Comparison of ENCODE assay signal across 28 mouse cellular contexts in the genomic region with DNA sequence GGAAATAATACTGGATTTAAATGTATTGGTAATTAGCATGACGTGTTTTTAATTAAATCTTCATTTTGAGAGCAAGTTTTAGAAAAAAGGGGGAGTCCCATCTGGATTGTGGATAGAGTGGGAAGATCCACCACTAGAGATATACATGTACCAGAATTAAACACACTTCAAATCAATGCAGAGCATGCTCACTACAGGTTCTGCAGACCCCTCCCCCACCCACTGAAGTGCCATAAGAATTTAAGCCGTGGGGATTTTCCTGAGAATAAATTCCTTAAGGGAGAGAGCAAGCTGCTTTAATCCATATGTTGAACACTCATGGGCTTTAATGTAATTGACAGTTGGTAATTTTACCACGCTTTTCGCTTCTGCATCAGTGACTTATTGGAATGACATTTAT.
DNase-seq lines count a peak whose midpoint lies in the region; ATAC-seq lines count a peak whose summit lies in the region.
"Had no signal": no experiment of that assay in that cellular context is flagged by ENCODE, and none has a peak within 500 bp of the region (broad histone marks: within the 10 kb centered on the region; RNA-seq: fewer than 3 reads in every experiment).

No protein-coding gene starts in this region.

- H3K36me3 ChIP-seq in embryonic facial prominence, embryonic 11.5 days (replicated peaks; ENCODE audit: control insufficient read depth, insufficient read depth, low read depth, low read length): no peaks in the 10 kb centered on the region
- H3K36me3 ChIP-seq in embryonic facial prominence, embryonic 10.5 days (replicated peaks): no peaks in the 10 kb centered on the region
- no peaks in the 10 kb centered on the region for H3K36me3 ChIP-seq in hindbrain, embryonic 14.5 days (replicated peaks; ENCODE audit: control insufficient read depth, insufficient read depth)
- H3K36me3 ChIP-seq in hindbrain, embryonic 13.5 days: no peaks in the 10 kb centered on the region
- H3K36me3 ChIP-seq: embryonic facial prominence, embryonic 15.5 days; G1E; heart, embryonic 10.5 days; heart, embryonic 15.5 days; liver, embryonic 12.5 days; midbrain, embryonic 15.5 days; neural tube, embryonic 15.5 days had no signal

- H3K27ac ChIP-seq in embryonic facial prominence, embryonic 11.5 days (replicated peaks; ENCODE audit: low read depth, low read length): no peak overlapping the region
- no peak overlapping the region for H3K27ac ChIP-seq in embryonic facial prominence, embryonic 10.5 days (replicated peaks)
- no peak overlapping the region for H3K27ac ChIP-seq in hindbrain, embryonic 14.5 days
- no peak overlapping the region for H3K27ac ChIP-seq in hindbrain, embryonic 13.5 days
- H3K27ac ChIP-seq: embryonic facial prominence, embryonic 15.5 days; heart, embryonic 10.5 days; heart, embryonic 15.5 days; kidney, postnatal 0 days; liver, embryonic 12.5 days; macrophage; midbrain, embryonic 15.5 days; neural tube, embryonic 15.5 days had no signal

- WGBS in embryonic facial prominence, embryonic 11.5 days: 59% methylated on average over 4 of the region's 4 CpGs
- WGBS in embryonic facial prominence, embryonic 10.5 days: 69% methylated on average over 4 of the region's 4 CpGs
- WGBS in hindbrain, embryonic 14.5 days: 44% methylated on average over 4 of the region's 4 CpGs
- WGBS in hindbrain, embryonic 13.5 days: 61% methylated on average over 4 of the region's 4 CpGs

- H3K4me1 ChIP-seq in embryonic facial prominence, embryonic 11.5 days (ENCODE audit: control insufficient read depth, insufficient read depth, low read length): no peaks in the 10 kb centered on the region
- H3K4me1 ChIP-seq in embryonic facial prominence, embryonic 10.5 days: peaks cover 10% of the 10 kb centered on the region; the same call in 1 of the 2 replicates
- H3K4me1 ChIP-seq in hindbrain, embryonic 14.5 days (replicated peaks; ENCODE audit: control insufficient read depth, insufficient read depth, low read length): peaks cover 6% of the 10 kb centered on the region; the same call in 1 of the 2 replicates
- H3K4me1 ChIP-seq in hindbrain, embryonic 13.5 days (replicated peaks): no peaks in the 10 kb centered on the region
- H3K4me1 ChIP-seq: embryonic facial prominence, embryonic 15.5 days; heart, embryonic 10.5 days; heart, embryonic 15.5 days; liver, embryonic 12.5 days; midbrain, embryonic 15.5 days had no signal

- no peak overlapping the region for H3K9ac ChIP-seq in embryonic facial prominence, embryonic 11.5 days (replicated peaks; ENCODE audit: low read length)
- no peak overlapping the region for H3K9ac ChIP-seq in hindbrain, embryonic 14.5 days
- H3K9ac ChIP-seq in hindbrain, embryonic 13.5 days: no peak overlapping the region
- H3K9ac ChIP-seq: embryonic facial prominence, embryonic 15.5 days; heart, embryonic 15.5 days; liver, embryonic 12.5 days; midbrain, embryonic 15.5 days; neural tube, embryonic 15.5 days had no signal

- no peak overlapping the region for H3K4me2 ChIP-seq in embryonic facial prominence, embryonic 11.5 days (ENCODE audit: low read depth, low read length)
- H3K4me2 ChIP-seq in hindbrain, embryonic 14.5 days (replicated peaks): no peak overlapping the region
- no peak overlapping the region for H3K4me2 ChIP-seq in hindbrain, embryonic 13.5 days
- H3K4me2 ChIP-seq: embryonic facial prominence, embryonic 15.5 days; heart, embryonic 15.5 days; liver, embryonic 12.5 days; midbrain, embryonic 15.5 days; neural tube, embryonic 15.5 days had no signal

- ATAC-seq in embryonic facial prominence, embryonic 11.5 days (replicated peaks; ENCODE audit: insufficient number of reproducible peaks, low FRiP score, low TSS enrichment, low read depth): no peak
- no peak for ATAC-seq in hindbrain, embryonic 14.5 days (ENCODE audit: low FRiP score)
- ATAC-seq in hindbrain, embryonic 13.5 days (ENCODE audit: low FRiP score): no peak
- ATAC-seq: intestine, embryonic 16.5 days; liver, embryonic 12.5 days; lung, postnatal 0 days; midbrain, embryonic 15.5 days had no signal

- H3K27me3 ChIP-seq in embryonic facial prominence, embryonic 11.5 days (ENCODE audit: control insufficient read depth, insufficient read depth, low read length): no peaks in the 10 kb centered on the region
- no peaks in the 10 kb centered on the region for H3K27me3 ChIP-seq in embryonic facial prominence, embryonic 10.5 days (replicated peaks; ENCODE audit: low read depth, poor library complexity, severe bottlenecking)
- no peaks in the 10 kb centered on the region for H3K27me3 ChIP-seq in hindbrain, embryonic 14.5 days (ENCODE audit: control insufficient read depth, insufficient read depth, low read length)
- H3K27me3 ChIP-seq in hindbrain, embryonic 13.5 days: no peaks in the 10 kb centered on the region
- H3K27me3 ChIP-seq: embryonic facial prominence, embryonic 15.5 days; heart, embryonic 15.5 days; liver, embryonic 12.5 days; midbrain, embryonic 15.5 days; neural tube, embryonic 15.5 days had no signal

- H3K9me3 ChIP-seq in embryonic facial prominence, embryonic 11.5 days (replicated peaks; ENCODE audit: control insufficient read depth, low read length): no peaks in the 10 kb centered on the region
- H3K9me3 ChIP-seq in embryonic facial prominence, embryonic 10.5 days: no peaks in the 10 kb centered on the region
- H3K9me3 ChIP-seq in hindbrain, embryonic 14.5 days (ENCODE audit: control insufficient read depth, low read length): no peaks in the 10 kb centered on the region
- H3K9me3 ChIP-seq in hindbrain, embryonic 13.5 days: no peaks in the 10 kb centered on the region
- H3K9me3 ChIP-seq: embryonic facial prominence, embryonic 15.5 days; heart, embryonic 10.5 days; heart, embryonic 15.5 days; liver, embryonic 12.5 days; midbrain, embryonic 15.5 days; neural tube, embryonic 15.5 days had no signal

- H3K4me3 ChIP-seq in embryonic facial prominence, embryonic 11.5 days (ENCODE audit: low read depth, low read length): no peak overlapping the region
- H3K4me3 ChIP-seq in embryonic facial prominence, embryonic 10.5 days: no peak overlapping the region
- H3K4me3 ChIP-seq in hindbrain, embryonic 14.5 days (replicated peaks; ENCODE audit: low read length): no peak overlapping the region
- no peak overlapping the region for H3K4me3 ChIP-seq in hindbrain, embryonic 13.5 days
- H3K4me3 ChIP-seq: embryonic facial prominence, embryonic 15.5 days; heart, embryonic 10.5 days; heart, embryonic 15.5 days; liver, embryonic 12.5 days; midbrain, embryonic 15.5 days; neural tube, embryonic 15.5 days had no signal

- peak; percentile 24 for DNase-seq in embryonic facial prominence, embryonic 11.5 days (ENCODE audit: low spot score)
- DNase-seq in embryonic facial prominence, embryonic 10.5 days (ENCODE audit: low spot score): no peak
- DNase-seq in hindbrain, embryonic 14.5 days (ENCODE audit: low spot score): peak; percentile 32
- DNase-seq in right cerebral cortex, postnatal 10 days (ENCODE audit: low spot score in 2 of 2): peak; percentile 64 to 71
- DNase-seq in right cerebral cortex, postnatal 36 days (ENCODE audit: low spot score in 2 of 2): no peak
- DNase-seq in retina, postnatal 1 day: peak; percentile 35
- DNase-seq in urinary bladder, postnatal 10 days (ENCODE audit: low spot score): no peak
- DNase-seq: adrenal gland, adult 8-10 months; cerebellum, adult 8-10 months; cerebellum, postnatal 25 days; gastrocnemius, postnatal 10 days; kidney, adult 8-10 months; kidney, postnatal 4 days; layer of hippocampus, adult 9-11 months; left cerebral cortex, postnatal 4 days; lung, adult 18-20 months had no signal

Comparison
In these comparisons a context has a peak if more than half of its experiments do, and no peak if none do; other contexts are left out.
1. DNase-seq: peak in embryonic facial prominence, embryonic 11.5 days (single experiment), hindbrain, embryonic 14.5 days (single experiment), right cerebral cortex, postnatal 10 days (2 of 2) and retina, postnatal 1 day (single experiment); none in embryonic facial prominence, embryonic 10.5 days (single experiment), right cerebral cortex, postnatal 36 days (0 of 2) and urinary bladder, postnatal 10 days (single experiment).